Mouse (Mus musculus): ENCODE measurements around the gene Tnfrsf11a.

GRCm38 (mm10) chr1:105812960-105813708 is 32.6 kb downstream of the Tnfrsf11a start:
- no peak for TF ChIP-seq CTCF (IDR thresholded peaks at IDR 0.05; ENCODE audit: low read depth)
- TF ChIP-seq EP300 (IDR thresholded peaks at IDR 0.05; ENCODE audit: low read depth) = no peak
